Mouse (Mus musculus): ENCODE data around the gene Ubc. TPM values are rescaled to one million over a fixed set of nuclear protein-coding genes. Genes with fewer than 3 reads are reported as not detected.

Ubc gene
- polyA plus RNA-seq (2012): 21.2 and 162 TPM in 2 replicates

DNA sequence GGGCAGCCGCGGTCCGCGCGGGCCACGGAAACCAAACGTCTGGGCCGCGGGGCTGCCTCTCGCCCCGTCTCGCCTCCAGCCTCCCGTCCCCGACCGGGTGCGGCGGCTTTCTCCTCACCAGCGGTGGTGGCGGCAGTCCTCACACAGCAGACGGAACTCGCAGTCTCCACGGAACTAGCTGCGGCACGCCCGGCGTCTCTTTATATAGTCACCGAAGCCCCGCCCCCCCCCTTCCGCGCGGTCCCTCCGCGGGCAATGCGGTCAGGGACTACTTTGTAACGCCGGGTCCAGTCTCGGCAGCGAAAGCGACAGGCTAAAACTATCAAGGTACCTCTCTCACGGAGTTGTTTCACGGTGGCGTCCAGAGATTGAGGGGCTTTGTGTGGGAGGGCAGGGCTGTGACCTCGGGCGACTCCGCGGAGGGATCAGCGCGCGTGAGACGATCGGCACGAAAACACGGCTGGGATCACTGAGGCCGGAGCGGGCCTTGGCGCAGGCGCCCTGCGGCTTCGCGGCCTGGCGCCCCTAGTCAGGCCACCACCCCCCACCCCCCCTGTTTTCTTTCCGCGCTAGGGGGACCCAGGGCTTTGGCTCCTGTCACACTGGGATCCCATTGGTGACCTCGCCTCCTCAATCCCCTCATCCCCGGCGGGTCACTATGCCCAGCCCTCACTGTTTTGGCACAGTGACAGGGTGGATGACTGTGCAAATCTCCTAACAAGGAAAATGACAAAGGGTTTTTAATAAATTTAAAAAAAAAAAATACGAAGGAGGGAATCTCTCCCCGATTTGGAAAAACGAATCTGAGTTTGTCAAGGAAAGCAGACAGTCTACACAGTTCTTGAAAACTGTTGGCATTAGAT, at the start of gene Ubc:
Gene Ubc, minus strand, starts transcription at position 624 of the 863 bp plus-strand sequence.
- TF ChIP-seq GATA1 (IDR thresholded peaks at IDR 0.05; ENCODE audit: low read length): no peak

DNA sequence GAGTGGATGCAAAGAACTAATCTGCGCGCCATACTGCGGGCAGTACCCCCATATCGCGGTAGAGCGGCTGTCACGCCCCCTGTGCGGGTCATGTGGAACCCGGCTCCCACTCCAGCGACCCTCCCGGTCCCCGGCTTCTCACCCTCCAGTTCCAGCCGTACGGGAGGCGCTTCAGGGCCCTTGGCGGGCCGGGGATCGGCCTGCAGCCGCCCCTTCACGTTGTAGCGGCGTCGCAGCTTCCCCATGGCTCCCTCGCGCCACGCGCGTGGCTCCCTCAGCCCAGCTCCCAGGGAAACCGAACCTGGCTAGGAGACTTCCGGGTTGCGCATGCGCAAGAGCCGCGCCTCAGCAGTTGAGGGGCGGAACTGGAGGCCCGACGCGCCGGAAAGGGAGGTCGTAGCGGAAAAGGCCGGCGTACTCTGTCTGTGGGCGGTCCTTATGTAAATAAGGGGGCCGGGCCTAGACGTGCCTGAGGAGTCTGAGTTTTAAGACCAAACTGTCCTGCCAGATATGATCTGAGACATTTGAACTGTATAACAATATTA, 43.9 kb upstream of the Ubc start, which contains the start of gene Dhx37:
Gene Dhx37, minus strand, starts transcription at position 329 of the 545 bp plus-strand sequence.
- TF ChIP-seq GATA1 (IDR thresholded peaks at IDR 0.05; ENCODE audit: low read length): no peak

- no peak for TF ChIP-seq GATA1 (IDR thresholded peaks at IDR 0.05; ENCODE audit: low read length)
Observed at GRCm38 (mm10) chr5:125426343-125426742, 36.3 kb upstream of the Ubc start.

DNA sequence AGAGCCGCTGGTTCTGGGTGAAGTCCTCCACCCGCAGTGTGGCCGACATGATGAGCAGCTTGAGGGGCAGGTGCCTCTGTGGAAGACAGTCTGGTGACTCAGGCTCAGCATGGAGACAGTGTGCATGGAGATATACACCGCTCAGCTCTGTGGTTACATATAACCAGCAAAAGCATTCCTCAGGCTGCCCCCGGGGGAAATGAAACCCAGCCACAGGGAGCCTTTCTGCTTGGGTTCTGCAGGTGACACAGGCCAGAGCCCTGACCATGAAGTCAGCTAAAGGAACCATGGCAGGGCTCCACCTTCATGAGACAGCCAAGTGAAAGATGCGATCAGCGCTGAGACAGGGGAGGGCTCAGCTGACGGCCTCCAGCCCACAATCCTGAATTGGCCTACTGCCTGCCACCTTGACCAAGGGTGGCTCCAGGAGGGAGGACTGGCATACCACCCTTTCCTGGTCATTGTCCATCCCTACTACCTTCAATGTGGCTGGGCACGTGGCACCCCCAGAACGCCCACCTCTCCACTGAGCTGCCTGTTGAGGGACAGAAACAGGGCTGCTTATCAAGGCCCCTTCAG, 35.8 kb upstream of the Ubc start:
- no peak for TF ChIP-seq GATA1 (IDR thresholded peaks at IDR 0.05; ENCODE audit: low read length)

DNA sequence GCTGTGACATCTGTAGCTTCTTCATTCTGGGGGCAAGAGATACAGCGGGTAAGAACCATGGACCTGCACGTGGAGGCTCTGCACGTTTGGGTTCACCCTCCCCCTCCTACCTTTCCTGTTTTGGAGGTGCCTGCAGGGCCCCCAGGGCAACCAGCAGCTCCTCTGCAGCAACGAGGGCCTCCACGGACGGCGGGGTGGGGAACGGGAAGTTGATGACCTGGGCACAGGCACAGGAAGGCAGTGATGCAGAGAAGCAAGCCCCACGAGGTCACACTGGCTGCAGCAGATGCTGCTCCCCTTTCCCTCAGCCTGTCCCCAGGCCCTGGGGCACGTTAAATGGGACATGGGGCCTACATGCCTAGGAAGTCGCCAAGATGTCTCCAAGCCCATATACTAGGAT, 29.1 kb upstream of the Ubc start:
- TF ChIP-seq GATA1 (IDR thresholded peaks at IDR 0.05; ENCODE audit: low read length): no peak

DNA sequence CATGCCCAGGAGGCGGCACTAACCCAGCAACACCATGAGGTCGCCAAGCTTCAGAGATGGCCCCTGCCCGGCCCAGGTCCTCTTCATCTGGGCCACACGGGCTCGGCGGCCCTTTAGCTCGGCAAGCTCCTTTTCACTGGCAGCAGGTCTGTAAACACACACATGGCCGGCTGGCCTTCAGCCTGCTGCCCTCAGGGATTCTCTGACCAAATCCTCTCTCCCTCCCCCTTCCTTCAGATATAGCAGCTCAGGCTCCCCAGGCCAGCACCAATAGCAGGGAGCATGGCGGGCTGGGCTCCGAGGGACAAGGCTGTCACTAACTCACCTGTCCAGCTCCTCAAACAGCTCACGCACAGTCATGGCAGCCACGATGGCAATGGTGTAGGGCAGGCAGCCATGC, 28.6 kb upstream of the Ubc start:
- TF ChIP-seq GATA1 (IDR thresholded peaks at IDR 0.05; ENCODE audit: low read length): no peak

GRCm38 (mm10) chr5:125416183-125416582, 26.2 kb upstream of the Ubc start:
- TF ChIP-seq GATA1 (IDR thresholded peaks at IDR 0.05; ENCODE audit: low read length): no peak

DNA sequence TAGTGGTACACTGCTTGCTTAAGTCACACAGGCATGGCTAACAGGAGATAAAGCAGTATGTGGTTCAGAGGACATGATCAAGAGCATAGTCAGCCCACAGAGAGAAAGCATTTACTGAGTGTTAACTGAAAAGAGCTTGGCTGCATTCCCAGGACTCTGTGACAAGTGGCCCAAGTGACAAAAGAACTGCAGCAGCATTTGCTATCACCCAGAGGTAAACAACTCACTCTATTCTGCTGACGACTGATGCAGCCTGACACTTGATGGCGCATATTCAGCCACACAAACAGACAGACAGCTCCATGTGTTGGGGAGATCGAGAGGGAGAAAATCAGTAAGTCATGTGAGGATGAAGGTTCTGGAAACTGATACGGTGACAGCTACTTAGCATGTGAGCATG, 23.8 kb upstream of the Ubc start:
- no peak for TF ChIP-seq GATA1 (IDR thresholded peaks at IDR 0.05; ENCODE audit: low read length)

GRCm38 (mm10) chr5:125411972-125412530, 22.0 kb upstream of the Ubc start:
- TF ChIP-seq GATA1 (IDR thresholded peaks at IDR 0.05; ENCODE audit: low read length): no peak

GRCm38 (mm10) chr5:125409348-125410090, 19.5 kb upstream of the Ubc start:
- no peak for TF ChIP-seq GATA1 (IDR thresholded peaks at IDR 0.05; ENCODE audit: low read length)

- no peak for TF ChIP-seq GATA1 (IDR thresholded peaks at IDR 0.05; ENCODE audit: low read length)
Observed at GRCm38 (mm10) chr5:125408842-125409241, 18.8 kb upstream of the Ubc start.

GRCm38 (mm10) chr5:125407910-125408575, 18.0 kb upstream of the Ubc start:
- TF ChIP-seq GATA1 (IDR thresholded peaks at IDR 0.05; ENCODE audit: low read length): no peak

DNA sequence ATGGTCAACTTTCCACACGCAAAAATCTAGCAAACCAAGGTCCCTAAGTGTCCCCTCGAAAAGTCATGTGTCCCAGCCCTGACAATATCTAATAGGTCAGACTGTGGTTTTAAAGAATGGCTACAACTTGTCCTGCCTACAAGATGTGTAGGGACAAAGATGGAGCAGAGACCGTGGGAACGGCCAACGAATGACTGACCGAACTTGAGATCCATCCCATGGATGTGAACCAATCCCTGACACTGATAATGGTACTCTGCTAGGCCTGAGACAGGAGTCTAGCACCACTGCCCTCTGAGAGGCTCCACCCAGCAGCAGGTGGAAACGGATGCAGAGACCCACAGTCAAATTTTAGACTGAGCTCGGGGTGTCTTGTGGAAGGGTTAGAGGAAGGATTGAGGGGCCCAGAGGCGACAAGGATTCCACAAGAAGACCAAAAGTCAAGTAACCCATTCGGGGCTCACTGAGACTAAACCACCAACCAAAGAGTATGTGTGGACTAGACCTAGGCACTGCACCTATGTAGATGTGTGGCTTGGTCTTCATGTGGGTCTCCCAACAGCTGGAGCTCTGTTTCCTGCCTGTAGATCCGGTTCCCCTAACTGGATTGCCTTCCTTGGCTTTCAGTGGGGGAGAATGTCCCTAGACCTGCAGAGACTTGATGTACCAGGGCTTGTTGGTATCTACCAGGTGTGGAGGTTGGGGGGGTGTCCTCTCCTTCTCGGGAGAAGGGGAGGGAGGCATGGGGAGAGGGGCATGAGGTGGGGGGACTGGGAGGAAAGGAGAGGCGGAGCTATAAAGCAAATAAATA, 17.2 kb upstream of the Ubc start:
- no peak for TF ChIP-seq GATA1 (IDR thresholded peaks at IDR 0.05; ENCODE audit: low read length)

- TF ChIP-seq GATA1 (IDR thresholded peaks at IDR 0.05; ENCODE audit: low read length): no peak
Observed at GRCm38 (mm10) chr5:125406322-125407016, 16.5 kb upstream of the Ubc start.

All from G1E-ER4 (cell line).